Mouse (Mus musculus): ENCODE data around the gene Vamp2.

Gene Vamp2

GRCm38 (mm10) chr11:69080102-69080854 lies 8.0 kb upstream of the Vamp2 start:
- in situ Hi-C loops (cut with MboI, MseI): no loop called here

DNA sequence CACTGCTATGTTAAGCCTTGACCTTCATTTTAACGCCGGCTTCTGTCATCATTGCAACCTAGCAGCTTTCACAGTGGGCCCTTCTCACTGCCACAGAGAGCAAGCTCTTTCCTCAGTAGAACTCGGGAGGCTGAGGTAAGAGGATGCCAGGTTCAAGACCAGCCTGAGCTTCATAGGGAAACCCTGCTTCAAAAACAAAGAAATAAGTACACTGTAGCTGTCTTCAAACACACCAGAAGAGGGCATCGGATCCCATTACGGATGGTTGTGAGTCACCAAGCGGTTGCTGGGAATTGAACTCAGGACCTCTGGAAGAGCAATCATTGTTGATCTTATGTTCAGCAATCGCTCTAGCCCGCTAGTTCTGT lies 7.5 kb upstream of the Vamp2 start:
- in situ Hi-C loops (cut with MboI, MseI): no loop called here

- in situ Hi-C loops (cut with MboI, MseI): no loop called here
Observed at GRCm38 (mm10) chr11:69081613-69082012, 6.7 kb upstream of the Vamp2 start.

DNA sequence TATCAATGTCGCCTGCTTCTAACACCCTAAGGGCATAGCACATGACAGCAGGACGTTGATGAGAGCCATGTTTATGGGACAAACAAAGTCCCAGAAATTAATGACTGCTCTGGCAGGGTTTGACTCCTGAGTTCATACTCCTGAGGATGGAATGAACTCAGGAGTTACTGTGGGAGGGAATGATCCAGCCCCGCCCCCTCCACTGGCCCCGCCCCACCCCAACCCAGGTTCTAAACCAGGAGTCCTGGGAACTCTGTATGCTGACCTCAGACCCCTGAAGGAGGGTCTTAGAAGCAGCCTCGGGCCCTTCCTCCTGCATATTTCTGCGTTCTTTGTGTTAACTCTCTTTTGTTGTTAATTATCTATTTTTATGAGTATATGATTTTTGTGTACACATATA lies 2.7 kb upstream of the Vamp2 start:
- in situ Hi-C loops (cut with MboI, MseI): no loop called here

DNA sequence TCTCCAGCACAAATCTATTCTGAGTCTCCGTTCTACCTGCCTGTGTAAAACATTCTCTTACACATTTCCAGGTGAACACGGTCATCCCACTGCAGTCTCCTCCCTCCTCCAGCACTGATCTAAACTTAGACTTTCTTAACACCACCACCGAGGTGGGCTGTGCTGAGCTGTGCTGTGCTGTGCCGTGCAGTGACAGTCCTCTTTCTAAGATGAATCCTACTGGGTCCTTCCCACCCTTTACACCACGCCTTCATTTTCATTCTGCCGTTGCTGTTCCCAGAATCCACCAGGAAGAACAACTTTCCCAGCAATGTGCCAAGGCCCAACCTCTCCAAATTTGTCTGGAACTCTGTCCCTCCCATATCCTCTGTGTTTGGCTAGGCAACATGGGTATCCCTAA lies 1.9 kb upstream of the Vamp2 start:
- in situ Hi-C loops (cut with MboI, MseI): no loop called here

DNA sequence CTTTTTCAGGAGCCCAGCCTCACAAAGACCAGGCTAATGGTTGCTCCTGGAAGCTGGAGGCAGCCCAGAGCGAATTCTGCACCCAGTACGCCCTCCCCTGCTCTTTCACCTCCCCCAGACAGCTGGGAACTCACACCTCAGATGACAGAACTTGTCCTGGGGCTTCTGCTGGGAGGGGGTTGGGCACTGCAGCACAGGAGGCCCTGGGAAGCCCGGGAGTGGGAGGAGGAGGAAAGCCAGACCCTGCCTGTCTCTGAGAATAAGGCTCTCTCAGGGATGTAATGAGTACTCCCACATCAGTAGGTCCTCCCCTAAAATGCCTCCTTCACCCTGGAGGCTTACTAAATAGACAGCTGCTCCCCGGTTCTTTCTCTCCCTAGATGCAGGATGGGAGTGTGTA lies 1.2 kb upstream of the Vamp2 start:
- in situ Hi-C loops (cut with MboI, MseI): no loop called here

- in situ Hi-C loops (cut with MboI, MseI): no loop called here
Observed at GRCm38 (mm10) chr11:69087597-69087996, 693 bp upstream of the Vamp2 start.

- in situ Hi-C loops (cut with MboI, MseI): no loop called here
Observed at GRCm38 (mm10) chr11:69088856-69089615, 746 bp downstream of the Vamp2 start.

DNA sequence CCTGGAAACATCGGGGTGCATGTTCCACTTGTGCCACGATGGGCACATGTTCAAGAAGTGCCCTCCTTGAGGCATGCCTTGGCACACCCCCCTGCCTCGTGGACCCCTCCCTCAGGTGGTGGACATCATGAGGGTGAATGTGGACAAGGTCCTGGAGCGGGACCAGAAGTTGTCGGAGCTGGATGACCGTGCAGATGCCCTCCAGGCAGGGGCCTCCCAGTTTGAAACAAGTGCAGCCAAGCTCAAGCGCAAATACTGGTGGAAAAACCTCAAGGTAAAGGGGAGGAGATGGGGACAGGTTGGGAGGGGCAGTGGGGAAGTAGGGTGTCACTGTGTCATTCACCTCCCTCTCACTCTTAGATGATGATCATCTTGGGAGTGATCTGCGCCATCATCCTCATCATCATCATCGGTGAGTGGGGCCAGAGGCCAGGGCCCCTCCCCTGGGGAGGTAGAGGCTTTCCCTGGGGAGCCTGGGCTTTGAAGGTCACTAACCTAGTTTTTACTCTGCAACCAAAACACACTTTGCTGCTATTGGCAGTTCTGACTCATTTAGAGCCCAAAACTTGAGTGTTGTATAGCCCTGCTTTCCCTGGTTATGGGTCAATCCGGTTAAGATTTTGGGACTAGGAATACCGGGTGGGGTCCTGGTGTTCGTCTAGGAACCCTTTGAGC lies 1.5 kb downstream of the Vamp2 start:
- in situ Hi-C loops (cut with MboI, MseI): loop anchor here (10.0 kb wide), 1 partner anchor 575 kb away; the partner anchor contains the start of genes Cd68 and Mpdu1

GRCm38 (mm10) chr11:69090367-69090766 lies 2.1 kb downstream of the Vamp2 start:
- in situ Hi-C loops (cut with MboI, MseI): loop anchor here (10.0 kb wide), 1 partner anchor 574 kb away; the partner anchor contains the start of genes Cd68 and Mpdu1

DNA sequence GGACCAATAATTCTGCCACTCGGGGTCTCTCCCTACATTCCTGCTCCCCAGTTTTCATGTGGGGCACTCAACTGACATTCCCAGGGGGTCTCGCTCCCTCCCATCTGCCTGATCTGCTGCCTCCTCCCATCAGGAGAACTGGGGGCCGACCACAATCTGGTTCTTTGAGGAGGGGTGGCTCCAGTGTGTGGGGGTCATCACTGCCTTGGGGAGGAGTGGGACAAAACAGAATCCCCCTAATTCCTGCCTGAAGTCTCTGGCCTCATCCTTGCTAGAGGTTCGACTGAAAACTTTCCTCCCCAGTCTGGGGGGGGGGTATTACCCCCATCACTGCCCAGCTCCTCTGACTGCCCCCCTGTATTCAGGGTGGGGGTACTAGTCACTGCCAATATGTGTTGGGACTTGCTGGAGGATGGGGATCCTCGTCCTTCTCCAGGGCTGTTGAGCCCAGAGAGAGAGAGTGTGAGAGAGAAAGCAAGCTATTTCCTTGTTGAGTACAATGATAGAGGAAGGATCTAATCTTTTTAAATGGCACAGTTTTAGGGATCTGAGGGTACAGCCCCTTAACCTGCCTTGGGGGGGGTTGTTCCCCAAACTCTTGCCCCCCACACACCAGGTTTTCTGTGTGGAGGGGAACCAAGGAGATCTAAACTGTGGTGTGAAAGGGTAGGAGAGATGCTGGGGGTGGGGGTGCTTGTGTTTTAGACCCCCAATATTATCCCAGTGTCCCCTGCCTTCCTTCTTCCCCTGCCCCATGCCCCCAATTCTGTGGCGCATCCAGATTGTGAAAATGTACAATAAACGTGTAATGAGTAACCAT lies 3.5 kb downstream of the Vamp2 start:
- in situ Hi-C loops (cut with MboI, MseI): loop anchor here (10.0 kb wide), 1 partner anchor 573 kb away; the partner anchor contains the start of genes Cd68 and Mpdu1

DNA sequence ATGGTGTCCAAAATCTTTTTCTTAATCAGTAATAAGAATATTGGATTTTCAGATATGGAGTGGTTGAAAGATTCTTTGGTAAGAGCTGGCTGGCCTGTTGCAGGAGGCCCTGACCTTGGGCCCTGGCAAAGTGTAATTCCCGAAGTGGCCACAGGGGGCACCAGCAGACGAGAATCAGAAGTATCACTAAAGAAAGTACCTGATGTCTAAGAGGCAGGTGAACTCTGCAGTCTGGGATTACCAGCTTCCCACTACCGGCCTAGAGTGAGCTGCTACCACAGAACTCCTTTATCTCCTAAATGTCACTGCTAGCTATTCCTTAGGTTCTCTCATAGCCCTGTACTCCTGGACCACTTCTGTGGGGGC lies 4.1 kb downstream of the Vamp2 start:
- in situ Hi-C loops (cut with MboI, MseI): loop anchor here (10.0 kb wide), 1 partner anchor 572 kb away; the partner anchor contains the start of genes Cd68 and Mpdu1

- in situ Hi-C loops (cut with MboI, MseI): loop anchor here (10.0 kb wide), 1 partner anchor 572 kb away; the partner anchor contains the start of genes Cd68 and Mpdu1
Observed at GRCm38 (mm10) chr11:69092871-69093270, 4.6 kb downstream of the Vamp2 start.

DNA sequence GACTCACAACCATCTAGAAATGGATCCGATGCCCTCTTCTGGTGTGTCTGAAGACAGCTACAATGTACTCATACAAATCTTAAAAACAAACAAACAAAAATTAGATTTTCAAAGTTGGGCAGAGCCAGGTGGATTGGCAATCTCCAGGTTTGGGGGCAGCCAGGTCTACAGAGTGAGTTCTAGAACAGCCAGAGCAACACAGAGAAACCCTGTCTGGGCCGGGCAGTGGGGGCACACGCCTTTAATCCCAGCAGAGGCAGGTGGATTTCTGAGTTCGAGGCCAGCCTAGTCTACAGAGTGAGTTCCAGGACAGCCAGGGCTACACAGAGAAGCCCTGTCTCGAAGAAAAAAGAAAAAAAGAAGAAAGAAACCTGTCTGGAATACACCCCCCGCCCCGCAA lies 5.6 kb downstream of the Vamp2 start:
- in situ Hi-C loops (cut with MboI, MseI): loop anchor here (10.0 kb wide), 1 partner anchor 571 kb away; the partner anchor contains the start of genes Cd68 and Mpdu1

DNA sequence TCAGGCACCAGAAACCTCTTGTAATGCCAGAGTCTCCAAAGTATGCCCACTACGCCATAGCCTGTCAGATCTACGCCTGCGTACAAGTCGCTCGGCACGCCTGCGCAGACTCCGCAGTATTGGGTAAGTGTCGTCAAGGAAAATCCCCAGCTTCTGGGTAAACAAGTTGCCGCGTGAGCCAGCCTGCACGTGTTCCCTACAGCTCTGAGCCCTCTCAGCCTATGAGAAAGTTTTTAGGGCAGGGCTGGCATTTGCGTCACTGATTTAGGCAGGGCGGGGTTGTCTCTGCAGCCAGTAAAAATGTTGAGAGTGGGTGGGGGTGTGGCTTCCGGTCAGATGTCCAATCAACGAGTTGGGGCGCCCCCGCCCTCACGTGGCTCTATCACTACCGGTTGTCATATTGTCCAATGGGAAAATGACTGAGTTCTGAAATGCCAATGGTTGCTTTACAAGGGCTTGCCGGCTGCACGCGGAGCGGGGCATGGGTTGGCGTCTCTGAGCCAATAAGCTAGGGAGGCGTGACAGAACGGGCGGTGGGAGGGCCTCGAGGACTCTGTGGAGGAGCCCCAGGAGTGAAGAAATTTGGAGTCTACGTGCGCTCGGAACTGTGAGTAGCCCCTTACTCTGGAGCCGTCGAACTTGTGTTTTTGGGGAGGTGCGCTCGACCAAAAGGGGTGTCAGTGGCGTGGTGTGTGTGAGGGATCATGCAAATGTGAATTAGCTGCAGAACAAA lies 6.6 kb downstream of the Vamp2 start, which contains the start of gene Per1:
TSS of gene Per1 (plus strand) at position 521 of the 733 bp plus-strand sequence.
- in situ Hi-C loops (cut with MboI, MseI): loop anchor here (10.0 kb wide), 1 partner anchor 570 kb away; the partner anchor contains the start of genes Cd68 and Mpdu1

- in situ Hi-C loops (cut with MboI, MseI): loop anchor here (10.0 kb wide), 1 partner anchor 569 kb away; the partner anchor contains the start of genes Cd68 and Mpdu1
Observed at GRCm38 (mm10) chr11:69095511-69096231, 7.4 kb downstream of the Vamp2 start.

DNA sequence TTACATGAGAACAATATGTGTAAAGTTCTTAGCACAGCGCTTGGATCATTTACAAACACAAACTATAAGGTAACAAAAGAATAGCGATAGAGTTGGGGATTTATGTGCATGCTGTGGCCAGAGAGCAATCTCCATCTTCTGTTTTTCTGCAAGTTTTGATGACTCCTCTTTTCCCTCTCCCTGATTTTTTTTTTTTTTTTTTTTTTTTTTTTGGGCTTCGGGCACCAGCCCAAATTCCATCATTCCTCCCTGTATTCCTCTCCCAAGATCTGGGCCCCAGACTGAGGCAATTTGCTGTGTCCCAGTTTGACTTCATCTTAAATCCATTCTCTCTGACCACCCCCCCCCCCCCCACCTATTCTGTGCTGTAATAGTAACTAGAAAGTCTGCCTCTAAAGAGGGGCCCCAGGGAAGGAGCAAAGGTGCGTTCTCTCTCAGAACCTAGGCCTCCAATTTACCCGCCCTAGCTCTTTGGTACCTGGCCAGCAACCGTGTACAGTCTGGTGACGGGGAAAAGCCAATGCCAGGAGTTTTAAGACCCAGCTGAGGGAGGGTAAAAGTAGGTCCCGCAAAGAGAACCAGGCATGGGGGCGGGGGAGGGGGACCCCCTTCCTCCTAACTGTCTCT lies 8.2 kb downstream of the Vamp2 start:
- in situ Hi-C loops (cut with MboI, MseI): loop anchor here (10.0 kb wide), 1 partner anchor 568 kb away; the partner anchor contains the start of genes Cd68 and Mpdu1

- in situ Hi-C loops (cut with MboI, MseI): loop anchor here (10.0 kb wide), 1 partner anchor 568 kb away; the partner anchor contains the start of genes Cd68 and Mpdu1
Observed at GRCm38 (mm10) chr11:69096987-69097900, 9.0 kb downstream of the Vamp2 start.
